Mouse (Mus musculus): ENCODE data around the gene Jagn1. TPM values are rescaled to one million over a fixed set of nuclear protein-coding genes. Genes with fewer than 3 reads are reported as not detected.

The Jagn1 gene
- polyA plus RNA-seq, 1 experiment from 2014 or later: 111 TPM

- Histone ChIP-seq H3K27ac (no peak overlapping the region), H3K4me2 (ENCODE audit: low read length) (no peak overlapping the region), H3K27me3 (ENCODE audit: insufficient read depth, low read length) (no peaks in the 10 kb centered on the region), H3K36me3 (ENCODE audit: insufficient read depth, low read length) (no peaks in the 10 kb centered on the region), H3K9me3 (replicated peaks; ENCODE audit: low read length) (no peaks in the 10 kb centered on the region), H3K9ac (ENCODE audit: low read depth, low read length) (no peak overlapping the region), H3K4me1 (replicated peaks; ENCODE audit: insufficient read depth, low read length) (0 out of 2 replicates have a peak, but pooled peaks cover 5% of the 10 kb centered on the region), H3K4me3 (replicated peaks; ENCODE audit: low read depth, low read length) (no peak overlapping the region)
- WGBS: 32% methylated on average over 5 of the region's 5 CpGs
- DNase-seq (ENCODE audit: low spot score) (peak; percentile 74), ATAC-seq (replicated peaks; ENCODE audit: low FRiP score, low read depth) (peak; percentile 68)
- TF ChIP-seq CTCF (IDR thresholded peaks at IDR 0.05; ENCODE audit: low read depth): peak; percentile 82
These were observed 23.2 kb downstream of the Jagn1 start for GRCm38 (mm10) chr6:113465602-113466001.

GRCm38 (mm10) chr6:113468512-113468911, 26.1 kb downstream of the Jagn1 start:
- ATAC-seq (replicated peaks; ENCODE audit: low FRiP score, low read depth) (no peak), DNase-seq (ENCODE audit: low spot score) (no peak)
- H3K27ac ChIP-seq: no peak overlapping the region; the same call in 1 of the 2 replicates
- 73% methylated on average over 3 of the region's 3 CpGs for WGBS
- TF ChIP-seq CTCF (IDR thresholded peaks at IDR 0.05; ENCODE audit: low read depth): no peak
- H3K4me1 ChIP-seq (replicated peaks; ENCODE audit: insufficient read depth, low read length): peaks cover 26% of the 10 kb centered on the region; the same call in 1 of the 2 replicates
- H3K27me3 ChIP-seq (ENCODE audit: insufficient read depth, low read length): no peaks in the 10 kb centered on the region
- no peaks in the 10 kb centered on the region for H3K36me3 ChIP-seq (ENCODE audit: insufficient read depth, low read length)
- no peak overlapping the region for H3K4me3 ChIP-seq (replicated peaks; ENCODE audit: low read depth, low read length)
- peak overlapping the region; percentile 72; the same call in 1 of the 2 replicates for H3K4me2 ChIP-seq (ENCODE audit: low read length)
- H3K9ac ChIP-seq (ENCODE audit: low read depth, low read length): no peak overlapping the region
- no peaks in the 10 kb centered on the region for H3K9me3 ChIP-seq (replicated peaks; ENCODE audit: low read length)

GRCm38 (mm10) chr6:113469021-113469420, 26.7 kb downstream of the Jagn1 start:
- Histone ChIP-seq H3K4me3 (replicated peaks; ENCODE audit: low read depth, low read length) (peak overlapping the region; percentile 33), H3K9me3 (replicated peaks; ENCODE audit: low read length) (no peaks in the 10 kb centered on the region), H3K36me3 (ENCODE audit: insufficient read depth, low read length) (no peaks in the 10 kb centered on the region), H3K27ac (no peak overlapping the region), H3K9ac (ENCODE audit: low read depth, low read length) (peak overlapping the region; percentile 29; the same call in 1 of the 2 replicates), H3K4me2 (ENCODE audit: low read length) (peak overlapping the region; percentile 72), H3K4me1 (replicated peaks; ENCODE audit: insufficient read depth, low read length) (peaks cover 26% of the 10 kb centered on the region; the same call in 1 of the 2 replicates), H3K27me3 (ENCODE audit: insufficient read depth, low read length) (no peaks in the 10 kb centered on the region)
- TF ChIP-seq CTCF (IDR thresholded peaks at IDR 0.05; ENCODE audit: low read depth): peak; percentile 70; the same call in 1 of the 2 replicates
- DNase-seq (ENCODE audit: low spot score) (peak; percentile 87), ATAC-seq (replicated peaks; ENCODE audit: low FRiP score, low read depth) (peak; percentile 67)
- WGBS: 8% methylated on average over 9 of the region's 9 CpGs

GRCm38 (mm10) chr6:113469432-113469831, 27.1 kb downstream of the Jagn1 start:
- peak; percentile 78 for TF ChIP-seq CTCF (IDR thresholded peaks at IDR 0.05; ENCODE audit: low read depth)
- 1% methylated on average over 31 of the region's 31 CpGs for WGBS
- H3K4me2 ChIP-seq (ENCODE audit: low read length): peak overlapping the region; percentile 72
- H3K4me3 ChIP-seq (replicated peaks; ENCODE audit: low read depth, low read length): peak overlapping the region; percentile 33
- H3K36me3 ChIP-seq (ENCODE audit: insufficient read depth, low read length): no peaks in the 10 kb centered on the region
- H3K27ac ChIP-seq: no peak overlapping the region
- H3K9me3 ChIP-seq (replicated peaks; ENCODE audit: low read length): no peaks in the 10 kb centered on the region
- DNase-seq (ENCODE audit: low spot score) (peak; percentile 87), ATAC-seq (replicated peaks; ENCODE audit: low FRiP score, low read depth) (peak; percentile 50)
- peaks cover 26% of the 10 kb centered on the region; the same call in 1 of the 2 replicates for H3K4me1 ChIP-seq (replicated peaks; ENCODE audit: insufficient read depth, low read length)
- H3K27me3 ChIP-seq (ENCODE audit: insufficient read depth, low read length): no peaks in the 10 kb centered on the region
- H3K9ac ChIP-seq (ENCODE audit: low read depth, low read length): peak overlapping the region; percentile 29; the same call in 1 of the 2 replicates

GRCm38 (mm10) chr6:113471297-113471936, 29.0 kb downstream of the Jagn1 start, which contains the start of gene Il17rc:
Gene Il17rc, plus strand, starts transcription at chr6:113471427.
- peak; percentile 67 for ATAC-seq (replicated peaks; ENCODE audit: low FRiP score, low read depth)
- 16% methylated on average over 12 of the region's 12 CpGs for WGBS
- Histone ChIP-seq H3K4me1 (replicated peaks; ENCODE audit: insufficient read depth, low read length) (peaks cover 26% of the 10 kb centered on the region; the same call in 1 of the 2 replicates), H3K9ac (ENCODE audit: low read depth, low read length) (peak within 1 kb of the TSS; percentile 69), H3K27ac (peak within 1 kb of the TSS; percentile 82), H3K9me3 (replicated peaks; ENCODE audit: low read length) (no peaks in the 10 kb centered on the region), H3K4me3 (replicated peaks; ENCODE audit: low read depth, low read length) (peak within 1 kb of the TSS; percentile 36), H3K4me2 (ENCODE audit: low read length) (peak within 1 kb of the TSS; percentile 77), H3K27me3 (ENCODE audit: insufficient read depth, low read length) (no peaks in the 10 kb centered on the region), H3K36me3 (ENCODE audit: insufficient read depth, low read length) (no peaks in the 10 kb centered on the region)
- TF ChIP-seq CTCF (IDR thresholded peaks at IDR 0.05; ENCODE audit: low read depth): no peak
- peak; percentile 75 for DNase-seq (ENCODE audit: low spot score)

- peak overlapping the region; percentile 82 for H3K27ac ChIP-seq
- DNase-seq (ENCODE audit: low spot score) (no peak), ATAC-seq (replicated peaks; ENCODE audit: low FRiP score, low read depth) (no peak)
- H3K4me1 ChIP-seq (replicated peaks; ENCODE audit: insufficient read depth, low read length): peaks cover 26% of the 10 kb centered on the region; the same call in 1 of the 2 replicates
- peak overlapping the region; percentile 77 for H3K4me2 ChIP-seq (ENCODE audit: low read length)
- WGBS: 70% methylated on average over 10 of the region's 10 CpGs
- TF ChIP-seq CTCF (IDR thresholded peaks at IDR 0.05; ENCODE audit: low read depth): peak; percentile 12; the same call in 1 of the 2 replicates
- H3K4me3 ChIP-seq (replicated peaks; ENCODE audit: low read depth, low read length): peak overlapping the region; percentile 36; the same call in 1 of the 2 replicates
- peak overlapping the region; percentile 10; the same call in 1 of the 2 replicates for H3K9ac ChIP-seq (ENCODE audit: low read depth, low read length)
- H3K9me3 ChIP-seq (replicated peaks; ENCODE audit: low read length): no peaks in the 10 kb centered on the region
- no peaks in the 10 kb centered on the region for H3K36me3 ChIP-seq (ENCODE audit: insufficient read depth, low read length)
- no peaks in the 10 kb centered on the region for H3K27me3 ChIP-seq (ENCODE audit: insufficient read depth, low read length)
These were observed 29.7 kb downstream of the Jagn1 start for GRCm38 (mm10) chr6:113472061-113472460.

Data from kidney, postnatal 0 days (tissue).